Mouse (Mus musculus) neural tube, embryonic 11.5 days (tissue): ENCODE data around the gene Ifitm1. TPM values are rescaled to one million over a fixed set of nuclear protein-coding genes. Genes with fewer than 3 reads are reported as not detected.
A peak's percentile ranks its signal among the peaks of the same experiment; 100 is the strongest.
"Not testable (repeated sequence)": the region's sequence is repeated elsewhere in the genome, so short reads cannot be mapped to it uniquely, and the experiment has no call there.

Experiments used
- ATAC-seq: fragments of 200-750 bp; cut with Nextera tagmentation; 2 replicates; pipeline ENCODE4 v1.8.0; 2017; ENCODE audit warnings: moderate number of reproducible peaks, mild to moderate bottlenecking, moderate TSS enrichment, moderate library complexity; ENCODE audit not compliant: insufficient read depth, low FRiP score, low TSS enrichment
- DNase-seq: peaks from one replicate; pipeline ENCODE4 v3.0.0-alpha.2; 2015; ENCODE audit warnings: low spot score
- H3K27ac ChIP-seq: fragments of 300-500 bp; sonication (generic); 2 replicates; pipeline ENCODE4 v1.5.1; 2014; ENCODE audit warnings: low read depth, mild to moderate bottlenecking, low read length
- H3K27me3 ChIP-seq: fragments of 300-500 bp; sonication (generic); 2 replicates; pipeline ENCODE4 v1.6.1; 2014; ENCODE audit warnings: mild to moderate bottlenecking, low read length, mixed read lengths; ENCODE audit not compliant: control insufficient read depth, insufficient read depth
- H3K36me3 ChIP-seq: fragments of 300-500 bp; sonication (generic); 2 replicates; pipeline ENCODE4 v1.6.1; 2014; ENCODE audit warnings: mild to moderate bottlenecking, low read length, moderate library complexity, mixed read lengths; ENCODE audit not compliant: control insufficient read depth, insufficient read depth
- H3K4me1 ChIP-seq: fragments of 300-500 bp; sonication (generic); 2 replicates; pipeline ENCODE4 v1.6.1; 2014; ENCODE audit warnings: low read length, mixed read lengths; ENCODE audit not compliant: control insufficient read depth, insufficient read depth
- H3K4me2 ChIP-seq: fragments of 300-500 bp; sonication (generic); 2 replicates; pipeline ENCODE4 v1.6.1; 2014; ENCODE audit warnings: low read depth, mild to moderate bottlenecking, moderate library complexity
- H3K4me3 ChIP-seq: fragments of 300-500 bp; sonication (generic); 2 replicates; pipeline ENCODE4 v1.5.1; 2014; ENCODE audit warnings: low read depth, low read length
- H3K9ac ChIP-seq: fragments of 300-500 bp; sonication (generic); 2 replicates; pipeline ENCODE4 v1.6.1; 2014; ENCODE audit warnings: mild to moderate bottlenecking, low read length
- H3K9me3 ChIP-seq: fragments of 300-500 bp; sonication (generic); 2 replicates; pipeline ENCODE4 v1.6.1; 2016; ENCODE audit warnings: low read length; ENCODE audit not compliant: control insufficient read depth
- WGBS: fragments of 180-500 bp; shearing (Covaris S2); extraction: QIAGEN DNeasy Blood & Tissue Kit; methylation state at CpG from one replicate; pipeline ENCODE4 v1.1.7; 2014; 5-methylcytosine and 5-hydroxymethylcytosine counted together
- polyA plus RNA-seq: library from polyadenylated mRNA; unstranded; fragments of >200 nt; fragmentation: Nextera tagmentation; extraction: Ambion mirVana; gene quantifications from 2 replicates; pipeline ENCODE4 v1.2.1, GENCODE M21; 2014

Ifitm1 gene
- polyA plus RNA-seq, 1 experiment from 2014 or later, result 8.3 TPM

GRCm38 (mm10) chr7:140962733-140963132 lies 4.3 kb upstream of the Ifitm1 start:
- H3K4me1 ChIP-seq, result peaks cover 5% of the 10 kb centered on the region; the same call in 1 of the 2 replicates
- no peaks in the 10 kb centered on the region for H3K36me3 ChIP-seq
- DNase-seq (no peak), ATAC-seq (no peak)
- WGBS, result 36% methylated on average over 2 of the region's 2 CpGs
- H3K27ac ChIP-seq, result no peak overlapping the region
- no peak overlapping the region for H3K9ac ChIP-seq
- no peak overlapping the region for H3K4me2 ChIP-seq
- H3K9me3 ChIP-seq, result no peaks in the 10 kb centered on the region
- H3K27me3 ChIP-seq, result no peaks in the 10 kb centered on the region
- H3K4me3 ChIP-seq, result no peak overlapping the region

DNA sequence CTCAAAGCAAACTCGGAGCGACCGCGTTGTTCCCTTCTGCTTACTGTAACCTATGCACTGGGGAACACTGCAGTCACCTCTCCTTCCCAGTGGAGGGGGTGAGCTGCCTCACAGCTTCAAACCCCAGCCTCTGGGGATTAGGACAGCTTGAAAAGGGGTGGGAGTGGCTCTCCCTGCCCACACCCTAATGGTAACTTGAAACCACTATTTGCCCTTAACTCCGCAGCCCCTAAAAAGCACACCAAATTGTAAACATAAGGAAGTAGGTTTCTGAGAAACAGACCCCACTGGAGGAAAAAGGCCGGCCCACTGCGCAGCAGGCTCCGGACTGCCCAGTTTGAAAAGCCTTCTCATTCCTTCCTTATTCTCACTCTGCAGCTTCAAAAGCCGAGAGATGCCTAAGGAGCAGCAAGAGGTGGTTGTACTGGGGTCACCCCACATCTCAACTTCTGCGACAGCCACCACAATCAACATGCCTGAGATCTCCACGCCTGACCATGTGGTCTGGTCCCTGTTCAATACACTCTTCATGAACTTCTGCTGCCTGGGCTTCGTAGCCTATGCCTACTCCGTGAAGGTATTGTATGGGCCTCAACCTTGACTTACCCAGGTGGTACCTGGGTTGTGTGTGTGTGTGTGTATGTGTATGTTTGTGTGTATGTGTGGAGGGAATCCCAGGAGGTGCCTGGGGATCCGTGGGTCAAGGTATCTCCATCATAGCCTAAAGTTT lies 1.0 kb downstream of the Ifitm1 start:
- no peak overlapping the region for H3K27ac ChIP-seq
- 0 out of 2 replicates have a peak, but pooled peaks cover 2% of the 10 kb centered on the region for H3K4me1 ChIP-seq
- no peak overlapping the region for H3K4me3 ChIP-seq
- no peaks in the 10 kb centered on the region for H3K27me3 ChIP-seq
- DNase-seq, result no peak
- no peaks in the 10 kb centered on the region for H3K36me3 ChIP-seq
- H3K4me2 ChIP-seq, result no peak overlapping the region
- no peaks in the 10 kb centered on the region for H3K9me3 ChIP-seq
- H3K9ac ChIP-seq, result no peak overlapping the region
- 5% methylated on average over 14 of the region's 14 CpGs for WGBS
- ATAC-seq, result no peak

GRCm38 (mm10) chr7:140968710-140969109 lies 1.7 kb downstream of the Ifitm1 start:
- H3K9me3 ChIP-seq, H3K4me1 ChIP-seq, H3K4me3 ChIP-seq, H3K9ac ChIP-seq, H3K27ac ChIP-seq, H3K4me2 ChIP-seq, H3K27me3 ChIP-seq, DNase-seq, H3K36me3 ChIP-seq, ATAC-seq: not testable (repeated sequence)
- 4% methylated on average over 3 of the region's 3 CpGs for WGBS

DNA sequence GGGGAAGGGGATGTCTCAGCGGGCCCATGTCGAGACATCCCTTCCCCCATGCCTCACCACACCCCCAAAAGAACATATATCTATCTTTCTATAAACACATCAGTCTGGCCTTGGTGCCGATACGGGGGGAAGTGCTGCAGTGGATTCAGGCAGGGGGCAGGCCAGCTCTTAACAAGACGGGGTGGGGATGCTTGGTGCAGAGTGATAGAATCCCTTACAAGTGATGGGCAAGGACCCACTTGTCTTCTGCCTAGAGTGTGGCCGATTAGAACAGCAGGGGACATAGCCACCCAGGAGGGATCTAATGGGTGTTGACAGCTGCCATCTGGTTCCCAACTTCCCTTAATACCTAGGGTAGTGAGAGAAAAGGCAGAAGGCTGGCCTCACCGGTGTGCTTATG lies 3.9 kb downstream of the Ifitm1 start:
- 43% methylated on average over 7 of the region's 7 CpGs for WGBS
- no peak overlapping the region for H3K27ac ChIP-seq
- no peaks in the 10 kb centered on the region for H3K36me3 ChIP-seq
- H3K4me1 ChIP-seq, result 0 out of 2 replicates have a peak, but pooled peaks cover 5% of the 10 kb centered on the region
- H3K27me3 ChIP-seq, result no peaks in the 10 kb centered on the region
- no peak overlapping the region for H3K9ac ChIP-seq
- ATAC-seq, result no peak
- no peak overlapping the region for H3K4me2 ChIP-seq
- no peak overlapping the region for H3K4me3 ChIP-seq
- DNase-seq, result no peak
- H3K9me3 ChIP-seq, result no peaks in the 10 kb centered on the region

DNA sequence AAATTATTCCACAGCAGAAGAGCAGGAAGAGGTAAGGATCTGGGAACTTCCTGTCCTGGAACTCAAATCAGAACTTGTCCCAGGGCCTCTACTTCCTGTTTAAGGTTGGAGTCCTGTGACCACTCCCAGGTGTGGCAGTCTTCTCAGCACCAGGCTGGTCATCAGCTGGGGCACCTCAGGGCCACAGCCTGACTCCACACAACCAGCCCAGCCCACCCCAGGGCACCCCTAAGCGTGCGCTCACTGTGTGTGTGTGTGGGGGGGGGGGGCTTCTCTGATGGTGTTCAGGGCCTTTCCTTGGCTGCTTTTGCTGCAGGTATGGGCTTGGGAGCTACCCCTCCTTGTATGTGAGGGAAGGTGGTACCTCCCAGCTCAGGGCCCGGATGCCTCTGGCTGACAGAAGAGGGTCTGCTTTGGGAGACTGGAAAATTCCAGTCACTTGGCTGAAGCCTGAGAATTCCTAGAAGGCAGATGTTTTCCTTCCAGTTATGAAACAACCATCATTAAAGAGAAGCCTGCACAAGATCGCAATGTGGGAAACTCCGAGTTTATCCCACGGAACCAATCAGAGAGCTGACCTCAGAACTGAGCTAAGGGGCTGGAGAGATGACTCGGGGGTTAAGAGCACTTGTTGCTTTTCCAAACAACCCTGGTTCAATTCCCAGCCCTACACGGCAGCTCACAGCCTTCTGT lies 4.6 kb downstream of the Ifitm1 start:
- Histone ChIP-seq H3K4me1 (0 out of 2 replicates have a peak, but pooled peaks cover 5% of the 10 kb centered on the region), H3K36me3 (no peaks in the 10 kb centered on the region), H3K4me3 (no peak overlapping the region), H3K9ac (no peak overlapping the region), H3K27ac (no peak overlapping the region), H3K4me2 (no peak overlapping the region), H3K9me3 (no peaks in the 10 kb centered on the region), H3K27me3 (no peaks in the 10 kb centered on the region)
- DNase-seq, result no peak
- WGBS, result 84% methylated on average over 8 of the region's 8 CpGs
- no peak for ATAC-seq

DNA sequence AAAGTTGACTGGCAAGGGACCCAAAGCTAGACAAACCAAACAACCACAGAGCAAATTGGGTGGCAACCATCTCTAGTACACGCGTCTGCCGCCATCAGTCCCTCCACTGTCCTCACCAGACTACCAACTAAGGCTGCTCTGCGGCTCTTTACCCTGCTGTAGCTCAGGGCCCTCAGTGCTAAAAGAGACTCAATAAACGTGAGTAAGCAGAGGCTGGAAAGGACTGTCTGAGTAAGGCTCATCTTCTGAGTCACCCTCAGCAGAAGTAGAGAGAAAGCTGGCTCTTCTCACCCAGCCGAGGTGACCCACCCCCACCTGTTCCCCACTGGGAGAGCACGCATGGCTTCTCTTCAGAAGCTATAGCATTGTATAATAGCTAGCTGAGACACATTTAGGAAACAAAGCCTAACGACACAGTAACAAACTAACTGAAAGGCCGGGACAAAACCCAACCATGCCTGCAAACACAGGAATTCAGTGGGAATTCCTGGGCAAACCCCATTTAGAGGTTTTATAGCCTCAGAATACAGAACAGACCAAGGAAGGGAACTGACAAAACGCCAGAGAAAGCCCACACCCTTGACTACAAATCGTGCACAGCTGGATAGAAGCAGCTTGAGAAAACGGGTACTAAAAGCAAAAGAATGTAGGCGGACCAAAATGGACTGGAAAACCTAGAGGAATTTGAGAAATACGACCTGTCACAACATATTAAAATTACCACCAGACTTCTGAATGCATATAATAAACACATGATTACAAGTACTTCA lies 6.6 kb downstream of the Ifitm1 start:
- no peaks in the 10 kb centered on the region for H3K27me3 ChIP-seq
- 13% methylated on average over 14 of the region's 14 CpGs for WGBS
- ATAC-seq, result no peak
- H3K4me1 ChIP-seq, result 0 out of 2 replicates have a peak, but pooled peaks cover 2% of the 10 kb centered on the region
- H3K9me3 ChIP-seq, result no peaks in the 10 kb centered on the region
- H3K27ac ChIP-seq, result 0 out of 2 replicates have a peak overlapping the region, but pooled peaks have one; percentile 39
- no peak overlapping the region for H3K4me2 ChIP-seq
- H3K9ac ChIP-seq, result no peak overlapping the region
- no peak overlapping the region for H3K4me3 ChIP-seq
- no peak for DNase-seq
- H3K36me3 ChIP-seq, result no peaks in the 10 kb centered on the region

DNA sequence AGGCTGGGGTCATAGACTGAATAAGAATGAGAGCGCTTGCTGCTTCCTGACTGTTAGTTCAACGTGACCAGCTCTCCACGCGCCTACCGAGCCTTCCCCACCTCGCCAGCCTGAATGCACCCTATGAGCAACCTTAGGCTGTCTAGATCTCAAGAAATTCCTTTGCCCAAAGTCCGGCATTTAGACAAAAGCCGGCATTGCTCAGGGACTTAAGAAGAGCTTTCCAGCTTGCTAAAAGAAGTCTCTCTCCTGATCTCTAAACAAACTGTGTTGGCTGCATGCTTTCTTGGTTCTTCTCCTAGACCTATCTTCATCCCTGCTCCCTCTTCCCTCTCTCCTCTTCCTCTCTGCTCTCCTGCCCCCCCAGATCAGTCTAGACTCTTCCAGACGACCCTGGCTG lies 7.9 kb downstream of the Ifitm1 start:
- Histone ChIP-seq H3K27me3 (no peaks in the 10 kb centered on the region), H3K36me3 (no peaks in the 10 kb centered on the region), H3K4me2 (no peak overlapping the region), H3K27ac (no peak overlapping the region), H3K4me1 (0 out of 2 replicates have a peak, but pooled peaks cover 2% of the 10 kb centered on the region), H3K9me3 (no peaks in the 10 kb centered on the region), H3K4me3 (no peak overlapping the region), H3K9ac (no peak overlapping the region)
- DNase-seq (no peak), ATAC-seq (no peak)
- 19% methylated on average over 9 of the region's 9 CpGs for WGBS

GRCm38 (mm10) chr7:140975465-140975864 lies 8.4 kb downstream of the Ifitm1 start:
- 22% methylated on average over 3 of the region's 3 CpGs for WGBS
- H3K27ac ChIP-seq, result no peak overlapping the region
- no peak for ATAC-seq

More at GRCm38 (mm10) chr7:140975465-140975864, 8.4 kb downstream of the Ifitm1 start:
- H3K4me1 ChIP-seq, result 0 out of 2 replicates have a peak, but pooled peaks cover 2% of the 10 kb centered on the region
- no peak for DNase-seq
- no peaks in the 10 kb centered on the region for H3K27me3 ChIP-seq
- no peak overlapping the region for H3K9ac ChIP-seq
- no peak overlapping the region for H3K4me3 ChIP-seq
- no peak overlapping the region for H3K4me2 ChIP-seq
- H3K36me3 ChIP-seq, result no peaks in the 10 kb centered on the region
- H3K9me3 ChIP-seq, result no peaks in the 10 kb centered on the region
